Mouse (Mus musculus): Measurements from ENCODE around the gene Arhgap23.

DNA sequence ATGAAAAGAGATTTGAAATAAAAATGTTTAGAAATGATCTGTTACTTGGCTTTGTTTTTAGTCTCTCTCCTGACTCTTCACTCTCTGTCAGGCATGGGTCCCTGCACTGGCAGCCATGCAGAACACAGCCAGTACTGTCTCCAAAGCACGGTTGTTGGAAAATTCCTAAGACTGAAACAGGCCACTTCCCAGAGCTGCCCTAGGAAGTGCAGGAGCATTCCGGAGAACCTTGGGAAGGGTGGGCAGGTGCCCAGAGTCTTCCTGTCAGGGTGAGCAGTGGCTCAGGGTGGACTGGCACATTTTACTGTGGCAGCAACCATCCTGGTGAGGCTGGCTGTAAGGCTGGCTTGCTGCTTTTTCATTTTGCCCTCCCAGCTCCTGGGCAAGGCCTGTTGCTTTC, 16.8 kb upstream of the Arhgap23 start:
- TF ChIP-seq CTCF (IDR thresholded peaks at IDR 0.05; ENCODE audit: control insufficient read depth, insufficient read depth, insufficient replicate concordance, low read depth, low read length): no peak
- no peak for TF ChIP-seq POLR2A (IDR thresholded peaks at IDR 0.05; ENCODE audit: control insufficient read depth, low read depth, low read length)
